Mouse (Mus musculus): ENCODE measurements around the gene Spin4. TPM values are rescaled to one million over a fixed set of nuclear protein-coding genes. Genes with fewer than 3 reads are reported as not detected.

Spin4 gene
- polyA plus RNA-seq (2014; fragmentation: Nextera tagmentation; extraction: Ambion mirVana), result 10.1 and 10.5 TPM in 2 replicates

- ATAC-seq (ENCODE audit: low FRiP score) (peak; percentile 94), DNase-seq (ENCODE audit: low spot score, missing footprints) (peak; percentile 94)
- Histone ChIP-seq H3K4me2 (peak within 1 kb of the TSS; percentile 56), H3K4me1 (ENCODE audit: control insufficient read depth, insufficient read depth, low read length) (no peaks in the 10 kb centered on the region), H3K27ac (ENCODE audit: low read depth, low read length) (peak within 1 kb of the TSS; percentile 80), H3K9ac (ENCODE audit: low read length) (peak within 1 kb of the TSS; percentile 69), H3K4me3 (ENCODE audit: low read depth, low read length) (peak within 1 kb of the TSS; percentile 46), H3K9me3 (ENCODE audit: control insufficient read depth, low read length) (no peaks in the 10 kb centered on the region), H3K36me3 (ENCODE audit: control insufficient read depth, insufficient read depth, low read length) (no peaks in the 10 kb centered on the region), H3K27me3 (ENCODE audit: control insufficient read depth, insufficient read depth, low read length) (no peaks in the 10 kb centered on the region)
- WGBS, result 16% methylated on average over 29 of the region's 30 CpGs
Measured at GRCm38 (mm10) chrX:95026361-95026892, at the start of gene Spin4. Gene Spin4, minus strand, starts transcription at chrX:95026682.

- ATAC-seq (ENCODE audit: low FRiP score) (no peak), DNase-seq (ENCODE audit: low spot score, missing footprints) (no peak)
- H3K4me2 ChIP-seq, result no peak overlapping the region
- H3K9me3 ChIP-seq (ENCODE audit: control insufficient read depth, low read length), result no peaks in the 10 kb centered on the region
- H3K4me1 ChIP-seq (ENCODE audit: control insufficient read depth, insufficient read depth, low read length), result no peaks in the 10 kb centered on the region
- no peak overlapping the region for H3K4me3 ChIP-seq (ENCODE audit: low read depth, low read length)
- no peaks in the 10 kb centered on the region for H3K27me3 ChIP-seq (ENCODE audit: control insufficient read depth, insufficient read depth, low read length)
- H3K36me3 ChIP-seq (ENCODE audit: control insufficient read depth, insufficient read depth, low read length), result no peaks in the 10 kb centered on the region
- 68% methylated on average over 5 of the region's 5 CpGs for WGBS
- H3K9ac ChIP-seq (ENCODE audit: low read length), result no peak overlapping the region
- no peak overlapping the region for H3K27ac ChIP-seq (ENCODE audit: low read depth, low read length)
Measured at GRCm38 (mm10) chrX:95027907-95028306, 1.4 kb upstream of the Spin4 start.

- H3K9ac ChIP-seq (ENCODE audit: low read length), result peak overlapping the region; percentile 69
- H3K4me2 ChIP-seq, result peak overlapping the region; percentile 56
- ATAC-seq (ENCODE audit: low FRiP score), result peak; percentile 71
- H3K27ac ChIP-seq (ENCODE audit: low read depth, low read length), result peak overlapping the region; percentile 80
- no peaks in the 10 kb centered on the region for H3K36me3 ChIP-seq (ENCODE audit: control insufficient read depth, insufficient read depth, low read length)
- DNase-seq (ENCODE audit: low spot score, missing footprints), result peak; percentile 88
- H3K27me3 ChIP-seq (ENCODE audit: control insufficient read depth, insufficient read depth, low read length), result no peaks in the 10 kb centered on the region
- no peaks in the 10 kb centered on the region for H3K9me3 ChIP-seq (ENCODE audit: control insufficient read depth, low read length)
- 20% methylated on average over 23 of the region's 23 CpGs for WGBS
- H3K4me3 ChIP-seq (ENCODE audit: low read depth, low read length), result peak overlapping the region; percentile 46
- no peaks in the 10 kb centered on the region for H3K4me1 ChIP-seq (ENCODE audit: control insufficient read depth, insufficient read depth, low read length)
Measured at GRCm38 (mm10) chrX:95025779-95026360, 612 bp downstream of the Spin4 start.

GRCm38 (mm10) chrX:95012033-95012432 is 14.4 kb downstream of the Spin4 start:
- H3K36me3 ChIP-seq (ENCODE audit: control insufficient read depth, insufficient read depth, low read length), result no peaks in the 10 kb centered on the region
- no peak overlapping the region for H3K4me2 ChIP-seq
- DNase-seq (ENCODE audit: low spot score, missing footprints) (peak; percentile 91), ATAC-seq (ENCODE audit: low FRiP score) (no peak)
- no peak overlapping the region for H3K4me3 ChIP-seq (ENCODE audit: low read depth, low read length)
- no peaks in the 10 kb centered on the region for H3K9me3 ChIP-seq (ENCODE audit: control insufficient read depth, low read length)
- H3K27me3 ChIP-seq (ENCODE audit: control insufficient read depth, insufficient read depth, low read length), result no peaks in the 10 kb centered on the region
- 23% methylated on average over 4 of the region's 4 CpGs for WGBS
- H3K9ac ChIP-seq (ENCODE audit: low read length), result no peak overlapping the region
- H3K4me1 ChIP-seq (ENCODE audit: control insufficient read depth, insufficient read depth, low read length), result no peaks in the 10 kb centered on the region
- no peak overlapping the region for H3K27ac ChIP-seq (ENCODE audit: low read depth, low read length)

- DNase-seq (ENCODE audit: low spot score, missing footprints), result no peak
- Histone ChIP-seq H3K4me2 (no peak overlapping the region), H3K27ac (ENCODE audit: low read depth, low read length) (no peak overlapping the region), H3K27me3 (ENCODE audit: control insufficient read depth, insufficient read depth, low read length) (no peaks in the 10 kb centered on the region), H3K4me3 (ENCODE audit: low read depth, low read length) (no peak overlapping the region), H3K4me1 (ENCODE audit: control insufficient read depth, insufficient read depth, low read length) (no peaks in the 10 kb centered on the region), H3K9ac (ENCODE audit: low read length) (no peak overlapping the region), H3K9me3 (ENCODE audit: control insufficient read depth, low read length) (no peaks in the 10 kb centered on the region), H3K36me3 (ENCODE audit: control insufficient read depth, insufficient read depth, low read length) (no peaks in the 10 kb centered on the region)
- no peak for ATAC-seq (ENCODE audit: low FRiP score)
- 95% methylated on average over 11 of the region's 11 CpGs for WGBS
Measured at GRCm38 (mm10) chrX:94998845-94999244, 27.6 kb downstream of the Spin4 start.

- WGBS, result 31% methylated on average over 3 of the region's 3 CpGs
- H3K27me3 ChIP-seq (ENCODE audit: control insufficient read depth, insufficient read depth, low read length), result no peaks in the 10 kb centered on the region
- H3K9me3 ChIP-seq (ENCODE audit: control insufficient read depth, low read length), result no peaks in the 10 kb centered on the region
- no peaks in the 10 kb centered on the region for H3K36me3 ChIP-seq (ENCODE audit: control insufficient read depth, insufficient read depth, low read length)
- no peaks in the 10 kb centered on the region for H3K4me1 ChIP-seq (ENCODE audit: control insufficient read depth, insufficient read depth, low read length)
- ATAC-seq (ENCODE audit: low FRiP score), result no peak
- DNase-seq (ENCODE audit: low spot score, missing footprints), result no peak
- no peak overlapping the region for H3K4me3 ChIP-seq (ENCODE audit: low read depth, low read length)
- no peak overlapping the region for H3K9ac ChIP-seq (ENCODE audit: low read length)
- H3K4me2 ChIP-seq, result no peak overlapping the region
- no peak overlapping the region for H3K27ac ChIP-seq (ENCODE audit: low read depth, low read length)
Measured at GRCm38 (mm10) chrX:94994113-94994512, 32.4 kb downstream of the Spin4 start.

- Histone ChIP-seq H3K4me2 (peak overlapping the region; percentile 45), H3K9me3 (ENCODE audit: control insufficient read depth, low read length) (no peaks in the 10 kb centered on the region), H3K4me1 (ENCODE audit: control insufficient read depth, insufficient read depth, low read length) (no peaks in the 10 kb centered on the region), H3K4me3 (ENCODE audit: low read depth, low read length) (no peak overlapping the region), H3K27me3 (ENCODE audit: control insufficient read depth, insufficient read depth, low read length) (no peaks in the 10 kb centered on the region), H3K27ac (ENCODE audit: low read depth, low read length) (no peak overlapping the region), H3K36me3 (ENCODE audit: control insufficient read depth, insufficient read depth, low read length) (no peaks in the 10 kb centered on the region), H3K9ac (ENCODE audit: low read length) (no peak overlapping the region; the same call in 1 of the 2 replicates)
- ATAC-seq (ENCODE audit: low FRiP score) (peak; percentile 35; the same call in 1 of the 2 replicates), DNase-seq (ENCODE audit: low spot score, missing footprints) (peak; percentile 84)
- 79% methylated on average over 2 of the region's 2 CpGs for WGBS
Measured at GRCm38 (mm10) chrX:94990903-94991302, 35.6 kb downstream of the Spin4 start.

- no peak overlapping the region for H3K27ac ChIP-seq (ENCODE audit: low read depth, low read length)
- DNase-seq (ENCODE audit: low spot score, missing footprints), result peak; percentile 90
Measured at GRCm38 (mm10) chrX:94990080-94990825, 36.2 kb downstream of the Spin4 start.

More at GRCm38 (mm10) chrX:94990080-94990825, 36.2 kb downstream of the Spin4 start:
- peak overlapping the region; percentile 27 for H3K4me3 ChIP-seq (ENCODE audit: low read depth, low read length)
- no peaks in the 10 kb centered on the region for H3K9me3 ChIP-seq (ENCODE audit: control insufficient read depth, low read length)
- peak overlapping the region; percentile 57; the same call in 1 of the 2 replicates for H3K9ac ChIP-seq (ENCODE audit: low read length)
- H3K27me3 ChIP-seq (ENCODE audit: control insufficient read depth, insufficient read depth, low read length), result no peaks in the 10 kb centered on the region
- 20% methylated on average over 29 of the region's 29 CpGs for WGBS
- ATAC-seq (ENCODE audit: low FRiP score), result peak; percentile 85
- H3K36me3 ChIP-seq (ENCODE audit: control insufficient read depth, insufficient read depth, low read length), result no peaks in the 10 kb centered on the region
- peak overlapping the region; percentile 45 for H3K4me2 ChIP-seq
- no peaks in the 10 kb centered on the region for H3K4me1 ChIP-seq (ENCODE audit: control insufficient read depth, insufficient read depth, low read length)
